Mouse (Mus musculus): ENCODE results near the gene Stk4.
A peak's percentile ranks its signal among the peaks of the same experiment; 100 is the strongest.
"Not testable (repeated sequence)": the region's sequence is repeated elsewhere in the genome, so short reads cannot be mapped to it uniquely, and the experiment has no call there.

The Stk4 gene

GRCm38 (mm10) chr2:164070142-164070764 is at the start of gene Stk4:
Stk4 (plus strand) TSS chr2:164070322.
- DNase-seq = no peak

GRCm38 (mm10) chr2:164022104-164022503 is 48.0 kb upstream of the Stk4 start:
- no peak for DNase-seq

GRCm38 (mm10) chr2:164025150-164025549 is 45.0 kb upstream of the Stk4 start, which contains the start of gene Pabpc1l:
Pabpc1l (plus strand) TSS chr2:164025450.
- no peak for DNase-seq

- no peak for DNase-seq
Measured at GRCm38 (mm10) chr2:164031147-164031546, 39.0 kb upstream of the Stk4 start.

GRCm38 (mm10) chr2:164032973-164033372 is 37.1 kb upstream of the Stk4 start:
- DNase-seq = no peak

GRCm38 (mm10) chr2:164036520-164037019 is 33.6 kb upstream of the Stk4 start:
- DNase-seq = no peak

- DNase-seq = no peak
Measured at GRCm38 (mm10) chr2:164038407-164039028, 31.6 kb upstream of the Stk4 start.

GRCm38 (mm10) chr2:164040949-164041348 is 29.2 kb upstream of the Stk4 start:
- DNase-seq = no peak

- DNase-seq = no peak
Measured at GRCm38 (mm10) chr2:164041523-164041922, 28.6 kb upstream of the Stk4 start.

- peak; percentile 51 for DNase-seq
Measured at GRCm38 (mm10) chr2:164047197-164047690, 22.9 kb upstream of the Stk4 start.

- DNase-seq = no peak
Measured at GRCm38 (mm10) chr2:164053767-164054166, 16.4 kb upstream of the Stk4 start.

- no peak for DNase-seq
Measured at GRCm38 (mm10) chr2:164054671-164055070, 15.5 kb upstream of the Stk4 start.

- DNase-seq = no peak
Measured at GRCm38 (mm10) chr2:164059634-164060235, 10.4 kb upstream of the Stk4 start.

- DNase-seq = peak; percentile 98
Measured at GRCm38 (mm10) chr2:164070765-164071436, 779 bp downstream of the Stk4 start, which contains the start of gene Tomm34. Tomm34 (minus strand) TSS chr2:164071169.

- not testable (repeated sequence) for DNase-seq
Measured at GRCm38 (mm10) chr2:164071437-164071820, 1.3 kb downstream of the Stk4 start.

GRCm38 (mm10) chr2:164072109-164072508 is 2.0 kb downstream of the Stk4 start:
- no peak for DNase-seq

- DNase-seq = no peak
Measured at GRCm38 (mm10) chr2:164073120-164073519, 3.0 kb downstream of the Stk4 start.

GRCm38 (mm10) chr2:164073918-164074578 is 3.9 kb downstream of the Stk4 start:
- peak; percentile 99 for DNase-seq

- DNase-seq = no peak
Measured at GRCm38 (mm10) chr2:164075088-164075487, 5.0 kb downstream of the Stk4 start.

- no peak for DNase-seq
Measured at GRCm38 (mm10) chr2:164076874-164077425, 6.8 kb downstream of the Stk4 start.

GRCm38 (mm10) chr2:164077875-164078274 is 7.8 kb downstream of the Stk4 start:
- DNase-seq = no peak

GRCm38 (mm10) chr2:164079488-164079887 is 9.4 kb downstream of the Stk4 start:
- no peak for DNase-seq

Measured in kidney, postnatal 10 days (tissue).